Mouse (Mus musculus) layer of hippocampus, adult 2 months (tissue): ENCODE measurements around the gene Dpp6. TPM values are rescaled to one million over a fixed set of nuclear protein-coding genes. Genes with fewer than 3 reads are reported as not detected.

Source experiments
- DNase-seq, 2 experiments: peaks; one replicate each; pipeline ENCODE4 v3.0.0; 2022; ENCODE audit warnings: low spot score in 2 of 2
- H3K27ac ChIP-seq: fragments of 200-600 bp; 2 replicates; pipeline ENCODE4 v1.8.1; 2022
- H3K4me3 ChIP-seq: fragments of 200-600 bp; 2 replicates; pipeline ENCODE4 v1.8.1; 2022; ENCODE audit warnings: mild to moderate bottlenecking
- CTCF ChIP-seq: fragments of 200-600 bp; conservative IDR thresholded peaks from 2 replicates; pipeline ENCODE4 v1.8.1; 2022; ENCODE audit warnings: antibody characterized with exemption, mild to moderate bottlenecking, moderate library complexity
- total RNA-seq, 2 experiments: library from RNA; stranded (reverse); gene quantifications; 2 replicates each; pipeline ENCODE4 v1.2.3; 2021

Dpp6 gene
- total RNA-seq, 2 experiments from 2014 or later: 261 to 270 TPM

GRCm38 (mm10) chr5:27732288-27732868, 915.4 kb downstream of the Dpp6 start:
- no peak for DNase-seq
- Histone ChIP-seq H3K4me3 (no peak overlapping the region), H3K27ac (peak overlapping the region; percentile 73)
- TF ChIP-seq CTCF: no peak

GRCm38 (mm10) chr5:27737168-27737567, 920.2 kb downstream of the Dpp6 start:
- DNase-seq: no peak
- TF ChIP-seq CTCF: peak; percentile 67

DNA sequence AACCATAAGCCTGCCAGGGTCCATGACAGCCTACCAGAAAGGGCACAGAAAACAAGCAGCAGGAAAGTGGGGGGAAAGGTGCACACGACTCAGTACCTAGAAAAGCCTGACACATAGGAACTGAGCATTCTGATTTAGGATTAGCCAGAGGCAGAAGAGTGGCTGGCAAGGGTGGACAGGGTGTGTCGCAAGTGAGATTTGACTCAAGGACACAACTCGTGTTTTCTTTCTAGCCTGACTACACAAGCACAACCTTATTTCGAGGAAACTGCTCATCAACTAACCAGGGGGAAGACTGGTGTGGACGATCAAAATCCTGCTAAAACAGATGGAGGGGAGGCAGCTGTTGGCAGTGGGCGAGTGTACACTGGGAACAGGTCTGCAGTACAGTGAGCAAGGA, 922.2 kb downstream of the Dpp6 start:
- no peak overlapping the region for H3K4me3 ChIP-seq
- no peak overlapping the region for H3K27ac ChIP-seq
- no peak for DNase-seq
- TF ChIP-seq CTCF: no peak

More at GRCm38 (mm10) chr5:27737168-27737567, 920.2 kb downstream of the Dpp6 start:
- Histone ChIP-seq H3K27ac (no peak overlapping the region), H3K4me3 (no peak overlapping the region)

- DNase-seq: no peak
Measured at GRCm38 (mm10) chr5:27744944-27745343, 927.9 kb downstream of the Dpp6 start.

GRCm38 (mm10) chr5:27765780-27766179, 948.8 kb downstream of the Dpp6 start:
- no peak for DNase-seq
- Histone ChIP-seq H3K27ac (0 out of 2 replicates have a peak overlapping the region, but pooled peaks have one; percentile 18), H3K4me3 (no peak overlapping the region)
- TF ChIP-seq CTCF: no peak

More at GRCm38 (mm10) chr5:27744944-27745343, 927.9 kb downstream of the Dpp6 start:
- TF ChIP-seq CTCF: no peak
- no peak overlapping the region for H3K27ac ChIP-seq
- H3K4me3 ChIP-seq: no peak overlapping the region

DNA sequence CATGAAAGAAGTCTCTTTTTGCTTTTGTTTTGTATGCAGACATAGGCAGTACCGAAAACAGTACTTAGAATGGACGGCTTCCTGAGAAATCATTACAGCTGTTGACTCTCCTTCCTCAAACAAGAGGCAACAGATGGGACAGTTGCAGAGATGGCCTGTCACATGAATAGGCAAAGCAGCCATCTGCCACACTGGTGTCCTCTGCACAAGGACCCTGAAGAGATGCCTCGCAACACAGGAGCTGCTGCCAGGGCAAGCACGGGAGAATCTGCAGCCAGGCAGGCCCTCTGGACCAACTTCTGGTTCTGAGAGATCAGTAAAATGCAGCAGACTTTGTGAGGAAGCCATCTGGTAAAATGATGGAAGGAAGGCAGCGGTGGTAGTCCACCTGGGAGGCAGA, 950.9 kb downstream of the Dpp6 start:
- no peak for TF ChIP-seq CTCF
- DNase-seq: no peak
- Histone ChIP-seq H3K4me3 (no peak overlapping the region), H3K27ac (no peak overlapping the region)
